Mouse (Mus musculus) cerebellum, adult 9-11 months (tissue): Measurements from ENCODE around the gene Limch1.

Experiments used
- DNase-seq: peaks from one replicate; pipeline ENCODE4 v3.0.0; 2022

Gene Limch1

DNA sequence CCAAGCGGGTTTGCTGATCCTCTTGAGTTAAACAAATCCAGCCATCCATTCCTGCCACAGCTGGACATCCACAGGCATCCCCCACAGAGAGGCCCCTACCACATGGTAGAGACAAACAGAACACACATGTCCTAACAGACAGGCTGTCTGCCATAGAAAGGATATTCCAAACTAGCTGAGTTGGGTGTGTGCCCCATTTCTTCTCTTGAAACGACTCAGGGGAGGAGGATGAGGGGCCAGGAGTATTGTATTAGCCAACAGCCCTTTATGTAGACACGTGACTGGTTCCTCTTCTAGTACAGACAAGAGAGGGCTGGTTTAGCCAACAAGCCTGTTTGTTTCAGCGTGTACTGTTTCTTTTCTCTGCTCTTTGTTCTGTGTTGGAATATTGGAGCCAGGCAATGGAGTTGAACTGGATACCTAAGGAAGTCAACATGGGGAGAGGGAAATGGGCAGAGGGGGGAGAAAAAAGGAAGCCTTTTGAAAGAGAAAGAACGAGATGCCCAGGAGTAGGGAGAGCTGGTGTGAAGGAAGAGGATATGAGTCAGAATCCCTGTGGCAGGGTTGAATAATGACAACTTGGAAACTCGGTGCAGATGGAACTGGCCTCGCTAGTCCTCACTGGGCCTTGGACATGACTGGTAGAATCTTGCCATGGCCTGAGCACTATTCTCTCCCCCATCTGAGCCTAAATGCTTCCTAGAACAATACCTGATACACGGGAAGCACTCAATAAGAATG is 196.3 kb downstream of the Limch1 start:
- no peak for DNase-seq

DNA sequence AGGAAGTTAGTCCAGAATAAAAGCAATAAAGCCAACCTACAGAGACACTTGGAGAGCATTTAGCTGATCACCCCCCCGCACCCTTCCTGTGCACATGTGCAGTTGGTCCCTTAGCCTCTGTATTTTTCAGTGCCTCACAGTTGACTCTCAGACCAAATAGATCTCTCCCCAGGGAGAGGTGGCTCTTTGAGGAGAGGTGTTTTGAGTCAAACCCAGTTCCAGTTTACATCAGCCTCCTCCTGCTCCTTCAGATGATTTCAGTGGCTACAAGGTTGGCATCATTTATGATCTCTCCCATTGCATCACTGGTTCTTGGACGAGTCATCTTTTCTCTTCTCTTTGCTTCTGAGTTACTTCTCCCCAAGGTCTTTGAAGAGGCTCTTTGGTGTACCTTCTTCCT is 197.3 kb downstream of the Limch1 start:
- DNase-seq: no peak

DNA sequence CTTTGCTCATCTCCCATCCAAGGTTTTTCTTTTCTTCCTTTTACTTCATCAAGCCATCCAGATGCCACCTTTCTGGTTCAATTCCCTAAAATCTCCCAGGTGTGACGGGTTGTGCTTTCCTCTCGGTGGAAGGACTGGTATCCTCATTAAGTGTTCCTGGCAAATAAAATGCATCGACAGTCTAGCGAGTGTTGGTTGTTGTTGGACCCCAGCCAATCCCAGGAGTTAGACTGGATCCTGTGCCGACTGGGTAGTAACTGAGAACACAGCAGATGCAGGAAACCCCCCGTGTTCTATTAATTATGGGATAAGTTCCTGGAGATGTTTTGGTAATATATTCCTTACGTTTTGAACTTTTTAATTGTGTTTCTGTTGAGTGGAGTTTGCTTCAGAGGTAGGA is 197.9 kb downstream of the Limch1 start:
- DNase-seq: no peak

GRCm38 (mm10) chr5:66947958-66948357 is 202.3 kb downstream of the Limch1 start:
- DNase-seq: peak; percentile 72

DNA sequence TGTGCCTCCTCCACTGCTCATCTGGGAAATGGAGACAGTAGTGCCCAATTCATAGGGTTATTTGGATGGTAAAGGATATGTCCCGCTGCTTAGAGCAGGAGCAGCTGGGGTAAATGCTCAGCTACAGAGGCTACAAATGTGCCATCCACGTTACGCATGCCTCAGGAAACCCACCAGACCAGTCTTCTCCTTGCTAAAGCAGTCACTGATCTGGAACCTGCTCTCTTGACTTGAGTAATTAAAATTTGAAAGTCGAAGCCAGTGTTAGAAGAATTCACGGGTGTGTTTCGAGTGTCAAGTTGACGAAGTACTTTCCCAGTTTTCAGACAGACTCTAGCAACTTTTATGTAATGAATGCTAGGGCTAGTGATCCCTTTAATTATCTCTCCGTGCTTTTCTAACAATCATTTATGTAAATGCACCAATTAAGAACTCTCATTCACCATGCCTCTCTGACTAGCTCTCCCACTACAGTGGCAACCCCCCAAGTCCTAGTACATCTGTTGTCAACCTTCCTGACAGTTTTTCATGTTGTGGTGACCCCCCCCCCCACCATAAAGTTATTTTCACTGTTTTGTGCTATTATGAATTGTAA is 203.6 kb downstream of the Limch1 start:
- DNase-seq: no peak

DNA sequence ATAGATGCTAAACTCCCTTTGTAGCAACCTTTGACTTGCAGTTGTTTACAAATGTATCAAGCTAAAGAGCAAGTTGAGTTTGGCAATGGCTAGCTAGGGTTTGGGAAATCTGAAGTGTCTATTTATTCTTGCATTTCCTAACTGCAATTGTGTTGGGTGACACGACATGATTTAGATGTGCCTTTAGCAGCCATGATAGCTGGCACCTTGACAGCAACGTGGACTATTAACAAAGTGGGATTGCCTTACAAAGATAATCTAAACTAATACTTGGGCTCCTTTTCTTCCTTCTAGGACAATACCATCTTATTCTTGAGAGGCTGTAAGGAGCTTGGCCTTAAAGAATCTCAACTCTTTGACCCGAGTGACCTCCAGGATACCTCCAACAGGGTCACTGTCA is 207.7 kb downstream of the Limch1 start:
- DNase-seq: no peak

DNA sequence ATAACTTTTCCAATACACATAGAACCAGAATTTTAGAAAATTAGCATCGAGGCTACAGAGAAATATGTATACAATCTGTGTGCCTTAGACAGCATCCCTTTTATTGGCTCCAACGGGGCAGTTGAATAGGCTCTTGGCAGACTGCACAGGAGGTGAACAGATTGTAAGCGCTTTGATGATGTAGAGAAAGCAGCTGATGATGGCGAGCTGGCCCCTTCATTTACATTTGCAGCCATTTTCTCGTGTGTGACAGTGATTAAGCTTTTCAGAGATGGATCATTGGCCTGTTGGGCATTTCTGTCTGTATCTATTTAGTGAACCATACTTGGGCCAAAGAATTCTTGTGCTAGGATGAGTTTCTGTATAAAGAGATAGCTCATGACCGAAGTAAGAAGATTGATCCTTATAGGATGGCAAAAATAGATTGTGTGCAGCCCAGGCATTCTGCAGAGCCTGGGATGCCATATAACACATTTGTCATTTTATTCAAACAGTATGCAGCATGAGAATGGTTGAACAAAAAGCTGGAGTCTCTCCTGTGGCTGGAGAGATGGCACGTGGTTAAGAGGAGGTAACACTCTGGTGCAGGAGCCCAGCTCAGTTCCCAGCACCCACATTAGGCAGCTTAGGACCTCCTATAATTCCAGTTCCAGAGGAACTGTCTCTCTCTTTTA is 208.5 kb downstream of the Limch1 start:
- peak; percentile 46 for DNase-seq

DNA sequence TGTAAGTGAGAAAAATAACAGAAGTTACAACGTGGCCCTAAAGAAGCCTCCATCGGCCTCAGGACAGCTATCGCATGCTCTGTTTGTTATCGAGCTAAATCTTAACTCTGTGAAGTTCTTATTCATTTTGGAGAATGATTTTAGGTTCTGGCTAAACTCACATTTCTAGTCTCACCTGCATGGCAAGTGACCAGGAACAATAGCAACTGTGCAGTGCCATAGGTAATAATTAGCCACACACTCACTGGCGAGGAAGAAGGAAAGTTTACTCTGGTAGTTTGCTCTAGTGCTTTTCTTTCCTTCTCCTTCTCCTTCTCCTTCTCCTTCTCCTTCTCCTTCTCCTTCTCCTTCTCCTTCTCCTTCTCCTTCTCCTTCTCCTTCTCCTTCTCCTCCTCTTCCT is 209.6 kb downstream of the Limch1 start:
- no peak for DNase-seq

GRCm38 (mm10) chr5:66957656-66958055 is 212.0 kb downstream of the Limch1 start:
- DNase-seq: no peak

DNA sequence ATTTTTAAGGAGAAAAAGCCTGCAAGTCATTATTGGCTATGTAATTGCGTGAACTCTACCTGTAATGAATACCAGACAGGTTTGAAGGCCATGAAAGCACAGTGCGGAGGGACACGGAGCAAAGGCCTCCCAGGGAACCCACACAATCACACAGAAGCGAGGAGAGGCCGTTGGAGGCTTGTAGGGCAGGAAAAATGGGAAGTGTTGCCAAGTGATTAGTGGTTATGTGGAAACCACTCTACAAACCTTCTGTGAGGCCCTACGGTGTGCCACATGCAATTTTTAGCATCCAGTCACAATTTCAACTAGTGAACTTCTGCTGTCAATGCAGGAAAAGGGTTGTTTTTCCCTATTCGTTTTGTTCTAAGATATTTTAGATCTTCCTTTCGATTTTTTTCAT is 212.5 kb downstream of the Limch1 start:
- DNase-seq: no peak

DNA sequence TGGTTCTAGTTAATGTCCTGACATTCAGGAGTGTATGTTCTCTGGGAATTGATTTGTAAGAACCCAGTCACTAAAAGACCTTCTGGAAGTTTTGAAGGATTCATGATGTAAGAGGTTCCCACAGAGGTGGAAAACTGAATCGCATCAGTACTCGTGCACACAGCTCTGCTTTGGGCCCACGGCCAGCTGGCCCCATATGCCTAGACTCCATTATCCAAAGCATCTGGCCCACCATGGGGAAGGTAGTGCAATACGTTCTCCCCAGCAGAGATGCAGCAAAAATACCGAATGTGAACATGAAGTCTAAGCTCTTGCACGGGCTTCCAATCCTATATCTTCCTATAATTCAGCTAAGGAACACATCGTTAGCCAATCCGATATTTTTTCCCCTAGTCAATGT is 214.3 kb downstream of the Limch1 start:
- no peak for DNase-seq

GRCm38 (mm10) chr5:66965442-66965841 is 219.8 kb downstream of the Limch1 start:
- DNase-seq: no peak

- no peak for DNase-seq
These were observed 221.5 kb downstream of the Limch1 start for GRCm38 (mm10) chr5:66967147-66967546.

- no peak for DNase-seq
These were observed 222.0 kb downstream of the Limch1 start for GRCm38 (mm10) chr5:66967646-66968045.

- DNase-seq: peak; percentile 32
These were observed 222.6 kb downstream of the Limch1 start for GRCm38 (mm10) chr5:66968059-66968833.

- no peak for DNase-seq
These were observed 223.5 kb downstream of the Limch1 start for GRCm38 (mm10) chr5:66968925-66969711.

DNA sequence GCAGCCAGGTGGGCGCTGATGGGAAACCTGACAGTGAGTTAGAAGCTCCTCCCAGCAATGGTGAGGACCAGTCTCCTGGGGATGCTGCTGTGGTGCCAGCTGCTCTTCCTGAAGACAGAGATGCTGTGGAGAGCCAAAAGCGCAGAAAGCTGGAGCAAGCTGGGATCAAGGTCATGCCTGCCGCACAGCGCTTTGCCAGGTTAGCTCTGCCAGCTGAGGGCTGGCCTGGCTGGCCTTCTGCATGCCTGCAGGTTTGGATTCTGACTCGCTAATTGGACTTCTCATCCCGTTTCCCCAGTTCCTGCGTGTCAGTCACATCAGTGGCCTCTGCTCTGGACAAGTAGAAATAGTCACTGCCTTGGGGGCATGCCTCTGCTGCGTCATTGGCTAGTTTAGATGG is 230.0 kb downstream of the Limch1 start:
- DNase-seq: no peak

- peak; percentile 27 for DNase-seq
These were observed 233.9 kb downstream of the Limch1 start for GRCm38 (mm10) chr5:66979332-66980218.

DNA sequence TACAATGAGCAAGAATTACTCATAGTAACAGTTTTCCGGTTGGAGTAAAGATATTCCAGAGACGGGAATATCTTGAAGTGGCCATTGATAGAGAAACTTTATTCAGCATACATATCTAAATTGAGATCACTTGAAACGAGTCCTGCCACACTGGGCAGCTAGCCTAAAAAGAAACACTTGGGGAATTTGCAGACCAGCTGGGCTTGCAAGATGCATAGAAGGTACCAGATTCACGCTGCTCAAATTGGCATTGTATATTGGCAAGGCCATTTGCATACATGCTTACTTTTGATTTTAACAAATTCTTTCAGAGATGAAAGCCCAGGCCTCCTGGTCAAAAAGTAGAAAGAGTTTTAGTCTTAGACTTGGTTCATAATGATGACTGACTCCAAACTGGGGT is 235.2 kb downstream of the Limch1 start:
- DNase-seq: peak; percentile 24

GRCm38 (mm10) chr5:66983104-66983503 is 237.5 kb downstream of the Limch1 start:
- DNase-seq: no peak

DNA sequence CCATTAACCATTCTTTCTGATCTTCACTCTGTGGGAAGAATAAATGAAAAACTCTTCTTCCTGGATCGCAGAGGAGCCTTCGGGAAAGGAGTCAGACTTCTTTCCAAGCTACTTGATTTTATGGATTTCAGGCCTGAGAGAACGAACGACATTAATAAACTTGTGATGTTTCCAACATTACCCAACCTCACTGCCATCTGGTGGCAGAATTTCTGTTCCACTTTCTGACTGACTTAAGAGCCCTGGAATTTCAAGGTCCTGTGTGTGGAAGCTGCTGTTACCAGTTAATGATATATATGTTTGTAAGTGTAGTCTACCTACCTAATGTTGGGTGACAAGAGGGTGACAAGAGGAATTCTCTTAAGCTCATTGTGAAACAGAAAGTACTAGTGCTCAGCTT is 243.3 kb downstream of the Limch1 start:
- DNase-seq: peak; percentile 19

- no peak for DNase-seq
These were observed 243.9 kb downstream of the Limch1 start for GRCm38 (mm10) chr5:66989531-66989930.
